24 mouse cellular contexts compared by ENCODE assay signal in genomic region chr1:106138691-106139090, GRCm38 (mm10).
"Had no signal": no experiment of that assay in that cellular context is flagged by ENCODE, and none has a peak within 500 bp of the region (broad histone marks: within the 10 kb centered on the region; RNA-seq: fewer than 3 reads in every experiment).

No protein-coding gene starts in this region.

- H3K4me1 ChIP-seq: heart, embryonic 10.5 days; heart, embryonic 12.5 days; hindbrain, embryonic 13.5 days; hindbrain, embryonic 15.5 days; limb, embryonic 13.5 days; limb, embryonic 15.5 days; liver, embryonic 12.5 days had no signal

- H3K36me3 ChIP-seq: heart, embryonic 10.5 days; heart, embryonic 12.5 days; hindbrain, embryonic 13.5 days; hindbrain, embryonic 15.5 days; limb, embryonic 13.5 days; limb, embryonic 15.5 days; liver, embryonic 12.5 days had no signal

- H3K4me3 ChIP-seq: gastrocnemius, adult 2 months; heart, embryonic 10.5 days; heart, embryonic 12.5 days; hindbrain, embryonic 13.5 days; hindbrain, embryonic 15.5 days; layer of hippocampus, adult 2 months; limb, embryonic 13.5 days; limb, embryonic 15.5 days; liver, embryonic 12.5 days had no signal

- H3K9me3 ChIP-seq: heart, embryonic 10.5 days; heart, embryonic 12.5 days; hindbrain, embryonic 13.5 days; hindbrain, embryonic 15.5 days; limb, embryonic 13.5 days; limb, embryonic 15.5 days; liver, embryonic 12.5 days had no signal

- H3K4me2 ChIP-seq: heart, embryonic 12.5 days; hindbrain, embryonic 13.5 days; hindbrain, embryonic 15.5 days; limb, embryonic 13.5 days; limb, embryonic 15.5 days; liver, embryonic 12.5 days had no signal

- H3K27ac ChIP-seq: gastrocnemius, adult 2 months; heart, embryonic 10.5 days; hindbrain, embryonic 13.5 days; hindbrain, embryonic 15.5 days; hindbrain, postnatal 0 days; layer of hippocampus, adult 2 months; limb, embryonic 13.5 days; limb, embryonic 15.5 days; liver, embryonic 12.5 days; liver, embryonic 14.5 days had no signal

- H3K9ac ChIP-seq: heart, embryonic 12.5 days; hindbrain, embryonic 13.5 days; hindbrain, embryonic 15.5 days; limb, embryonic 13.5 days; limb, embryonic 15.5 days; liver, embryonic 12.5 days; liver, embryonic 14.5 days had no signal

- ATAC-seq: hindbrain, postnatal 0 days; intestine, embryonic 16.5 days; liver, embryonic 12.5 days had no signal

- H3K27me3 ChIP-seq: heart, embryonic 12.5 days; hindbrain, embryonic 13.5 days; hindbrain, embryonic 15.5 days; limb, embryonic 13.5 days; limb, embryonic 15.5 days; liver, embryonic 12.5 days had no signal

- DNase-seq: gastrocnemius, adult 2 months; gastrocnemius, postnatal 10 days; gastrocnemius, postnatal 25 days; heart, adult 18-20 months; heart, postnatal 10 days; heart, postnatal 36 days; kidney, adult 18-20 months; kidney, adult 8-10 months; kidney, postnatal 10 days; kidney, postnatal 25 days; kidney, postnatal 4 days; layer of hippocampus, postnatal 36 days; left cerebral cortex, postnatal 4 days had no signal
